Mouse (Mus musculus) frontal cortex, postnatal 10 days (tissue): ENCODE measurements at regions not wholly inside any gene's neighbourhood (a gene's known extent, or its start where the extent isn't known, plus 50 kb on each side); places are given as distances from the start of the nearest gene placed in this dataset.
"Not testable (repeated sequence)": the region's sequence is repeated elsewhere in the genome, so short reads cannot be mapped to it uniquely, and the experiment has no call there.

Experiments
- DNase-seq, 2 experiments: peaks; one replicate each; pipeline ENCODE4 v3.0.0; 2022; ENCODE audit warnings: low spot score in 2 of 2, mixed read lengths in 1 of 2

GRCm38 (mm10) chr8:97251458-97251865, 1363.1 kb upstream of the Got2 start:
- peak in 1 of 2 experiments; percentile 14 for DNase-seq

- no peak for DNase-seq
Measured at GRCm38 (mm10) chr8:97234551-97235107, 1346.3 kb upstream of the Got2 start.

GRCm38 (mm10) chr8:97232619-97233376, 1344.5 kb upstream of the Got2 start:
- no peak for DNase-seq

GRCm38 (mm10) chr8:97231652-97232051, 1343.3 kb upstream of the Got2 start:
- no peak for DNase-seq

- DNase-seq: no peak
Measured at GRCm38 (mm10) chr8:97191806-97192205, 1303.5 kb upstream of the Got2 start.

GRCm38 (mm10) chr8:97183831-97184230, 1295.5 kb upstream of the Got2 start:
- DNase-seq: not testable (repeated sequence)

GRCm38 (mm10) chr8:97182456-97182855, 1294.1 kb upstream of the Got2 start:
- DNase-seq: not testable (repeated sequence)
